Mouse (Mus musculus) MEL (cell line): ENCODE data around the gene Syne4. TPM values are rescaled to one million over a fixed set of nuclear protein-coding genes. Genes with fewer than 3 reads are reported as not detected.

ENCODE experiments used
- DNase-seq: peaks from one replicate; pipeline ENCODE4 v3.0.0; 2011; ENCODE audit warnings: low read depth, low spot score
- H3K27ac ChIP-seq: 2 replicates; pipeline ENCODE4 v1.5.1; 2012; ENCODE audit warnings: low read depth, mild to moderate bottlenecking, control low read depth, low read length, moderate library complexity; ENCODE audit not compliant: control insufficient read depth
- H3K27me3 ChIP-seq, 2 experiments: fragments of 150-350 bp in 1 of 2; sonication (generic) in 1 of 2; 2 replicates each; pipeline ENCODE4 v1.6.1; 2012; ENCODE audit warnings: low read length in 2 of 2, mild to moderate bottlenecking in 2 of 2, improper control_type of control experiment in 1 of 2, moderate library complexity in 1 of 2; ENCODE audit not compliant: insufficient read depth in 2 of 2, control insufficient read depth in 1 of 2
- H3K36me3 ChIP-seq, 2 experiments: 2 replicates each; pipeline ENCODE4 v1.6.1; 2012 to 2014; ENCODE audit warnings: low read length in 2 of 2, improper control_type of control experiment in 1 of 2, inconsistent platforms in 1 of 2, mild to moderate bottlenecking in 1 of 2; ENCODE audit not compliant: insufficient read depth in 2 of 2, control insufficient read depth in 1 of 2
- H3K4me1 ChIP-seq, 2 experiments: fragments of 150-350 bp in 1 of 2; sonication (generic) in 1 of 2; 2 replicates each; pipeline ENCODE4 v1.6.1; 2012; ENCODE audit warnings: low read length in 2 of 2, improper control_type of control experiment in 1 of 2, mild to moderate bottlenecking in 1 of 2; ENCODE audit not compliant: insufficient read depth in 2 of 2, control insufficient read depth in 1 of 2
- H3K4me3 ChIP-seq, 2 experiments: fragments of 150-350 bp in 1 of 2; sonication (generic) in 1 of 2; 2 replicates each; pipeline ENCODE4 v1.5.1; 2012; ENCODE audit warnings: low read depth in 2 of 2, low read length in 2 of 2, mild to moderate bottlenecking in 2 of 2, moderate library complexity in 2 of 2, control low read depth in 1 of 2, improper control_type of control experiment in 1 of 2; ENCODE audit not compliant: control insufficient read depth in 1 of 2, insufficient read depth in 1 of 2
- H3K79me2 ChIP-seq: 2 replicates; pipeline ENCODE4 v1.6.1; 2012; ENCODE audit warnings: mild to moderate bottlenecking, low read length, moderate library complexity; ENCODE audit not compliant: control insufficient read depth, poor library complexity, insufficient read depth
- H3K9ac ChIP-seq: 2 replicates; pipeline ENCODE4 v1.6.1; 2012; ENCODE audit warnings: low read depth, mild to moderate bottlenecking, control low read depth, low read length, moderate library complexity; ENCODE audit not compliant: control insufficient read depth, poor library complexity, severe bottlenecking
- H3K9me3 ChIP-seq: fragments of 150-350 bp; sonication (generic); replicated peaks from 2 replicates; pipeline ENCODE4 v1.6.1; 2012; ENCODE audit warnings: mild to moderate bottlenecking, low read length, improper control_type of control experiment, moderate library complexity; ENCODE audit not compliant: insufficient read depth
- CHD2 ChIP-seq: IDR thresholded peaks from 2 replicates; pipeline ENCODE4 v1.6.1; 2011; ENCODE audit warnings: low read length, improper control_type of control experiment
- CTCF ChIP-seq, 3 experiments: IDR thresholded peaks in 2 of 3; conservative IDR thresholded peaks in 1 of 3; 2 replicates each; pipeline ENCODE4 v1.5.1; 2011 to 2012; ENCODE audit warnings: low read length in 3 of 3, low read depth in 2 of 3, mild to moderate bottlenecking in 2 of 3, improper control_type of control experiment in 1 of 3, inconsistent platforms in 1 of 3, mixed read lengths in 1 of 3, moderate library complexity in 1 of 3; ENCODE audit not compliant: control insufficient read depth in 1 of 3, insufficient read depth in 1 of 3, poor library complexity in 1 of 3, severe bottlenecking in 1 of 3
- E2F4 ChIP-seq: IDR thresholded peaks from 2 replicates; pipeline ENCODE4 v1.6.1; 2011; ENCODE audit warnings: low read depth, low read length, improper control_type of control experiment, borderline replicate concordance
- ELF1 ChIP-seq: IDR thresholded peaks from 2 replicates; pipeline ENCODE4 v1.6.1; 2014; ENCODE audit warnings: low read depth, mild to moderate bottlenecking, inconsistent platforms, low read length, improper control_type of control experiment, moderate library complexity
- GATA1 ChIP-seq: IDR thresholded peaks from 2 replicates; pipeline ENCODE4 v1.6.1; 2011; ENCODE audit warnings: low read depth, low read length, improper control_type of control experiment
- HCFC1 ChIP-seq: IDR thresholded peaks from 2 replicates; pipeline ENCODE4 v1.6.1; 2012; ENCODE audit warnings: low read depth, mild to moderate bottlenecking, inconsistent platforms, low read length, improper control_type of control experiment, moderate library complexity
- KAT2A ChIP-seq: conservative IDR thresholded peaks from 2 replicates; pipeline ENCODE4 v1.6.1; 2012; ENCODE audit warnings: low read depth, low read length, improper control_type of control experiment, inconsistent platforms
- MAFK ChIP-seq: IDR thresholded peaks from 2 replicates; pipeline ENCODE4 v1.6.1; 2011; ENCODE audit warnings: low read depth, mild to moderate bottlenecking, low read length, improper control_type of control experiment, borderline replicate concordance
- MYC ChIP-seq: IDR thresholded peaks from 2 replicates; pipeline ENCODE4 v1.6.1; 2011; ENCODE audit warnings: low read depth, mild to moderate bottlenecking, low read length, improper control_type of control experiment, moderate library complexity
- NELFE ChIP-seq: IDR thresholded peaks from 2 replicates; pipeline ENCODE4 v1.6.1; 2011; ENCODE audit warnings: low read depth, low read length, improper control_type of control experiment
- NRF1 ChIP-seq: IDR thresholded peaks from 2 replicates; pipeline ENCODE4 v1.6.1; 2014; ENCODE audit warnings: low read depth, mild to moderate bottlenecking, inconsistent platforms, low read length, improper control_type of control experiment, moderate library complexity; ENCODE audit not compliant: poor library complexity, insufficient read depth, severe bottlenecking
- POLR2A ChIP-seq, 2 experiments: IDR thresholded peaks; 2 replicates each; pipeline ENCODE4 v1.6.1; 2011 to 2012; ENCODE audit warnings: low read length in 2 of 2, mild to moderate bottlenecking in 2 of 2, control low read depth in 1 of 2, improper control_type of control experiment in 1 of 2, low read depth in 1 of 2, moderate library complexity in 1 of 2; ENCODE audit not compliant: control insufficient read depth in 1 of 2, insufficient read depth in 1 of 2, poor library complexity in 1 of 2
- POLR2AphosphoS2 ChIP-seq: IDR thresholded peaks from 2 replicates; pipeline ENCODE4 v1.6.1; 2011; ENCODE audit warnings: low read length, improper control_type of control experiment
- POLR2AphosphoS5 ChIP-seq: IDR thresholded peaks from 2 replicates; pipeline ENCODE4 v1.6.1; 2012; ENCODE audit warnings: low read depth, borderline replicate concordance, mild to moderate bottlenecking, inconsistent platforms, low read length, moderate library complexity, mixed read lengths
- RAD21 ChIP-seq: IDR thresholded peaks from 2 replicates; pipeline ENCODE4 v1.6.1; 2011; ENCODE audit warnings: mild to moderate bottlenecking, low read depth, low read length, improper control_type of control experiment
- RCOR1 ChIP-seq: IDR thresholded peaks from 2 replicates; pipeline ENCODE4 v1.6.1; 2012; ENCODE audit warnings: low read depth, mild to moderate bottlenecking, inconsistent platforms, low read length, improper control_type of control experiment
- SIN3A ChIP-seq: IDR thresholded peaks from 2 replicates; pipeline ENCODE4 v1.6.1; 2012; ENCODE audit warnings: low read length, improper control_type of control experiment, inconsistent platforms
- SMC3 ChIP-seq: IDR thresholded peaks from 2 replicates; pipeline ENCODE4 v1.6.1; 2011; ENCODE audit warnings: low read depth, low read length, improper control_type of control experiment
- TBP ChIP-seq: IDR thresholded peaks from 2 replicates; pipeline ENCODE4 v1.8.0; 2011; ENCODE audit warnings: low read depth, low read length, improper control_type of control experiment
- TCF12 ChIP-seq: IDR thresholded peaks from 2 replicates; pipeline ENCODE4 v1.6.1; 2014; ENCODE audit warnings: low read depth, mild to moderate bottlenecking, inconsistent platforms, low read length, improper control_type of control experiment, moderate library complexity
- USF2 ChIP-seq, 2 experiments: IDR thresholded peaks; 2 replicates each; pipeline ENCODE4 v1.6.1; 2011 to 2012; ENCODE audit warnings: improper control_type of control experiment in 2 of 2, low read length in 2 of 2, borderline replicate concordance in 1 of 2, inconsistent platforms in 1 of 2, low read depth in 1 of 2, mild to moderate bottlenecking in 1 of 2; ENCODE audit not compliant: insufficient read depth in 1 of 2
- ZC3H11A ChIP-seq: IDR thresholded peaks from 2 replicates; pipeline ENCODE4 v1.6.1; 2012; ENCODE audit warnings: low read depth, mild to moderate bottlenecking, inconsistent platforms, low read length, improper control_type of control experiment
- ZNF384 ChIP-seq: IDR thresholded peaks from 2 replicates; pipeline ENCODE4 v1.6.1; 2012; ENCODE audit warnings: low read depth, mild to moderate bottlenecking, inconsistent platforms, low read length, improper control_type of control experiment
- polyA plus RNA-seq, 2 experiments: library from polyadenylated mRNA; stranded (reverse) in 1 of 2; unstranded in 1 of 2; fragments of >175 nt in 1 of 2; fragments of >200 nt in 1 of 2; gene quantifications; 2 replicates each; pipeline versions ENCODE4 v1.2.1 to v1.2.4; 2012; ENCODE audit warnings: low replicate concordance in 2 of 2, low read depth in 1 of 2; ENCODE audit not compliant: insufficient read length in 2 of 2, insufficient read depth in 1 of 2, missing spikeins in 1 of 2
- total RNA-seq: library from RNA; depleted of rRNA; stranded (reverse); fragments of 300-350 nt; gene quantifications from 2 replicates; pipeline ENCODE4 v1.2.3, GENCODE M21; 2012

Gene Syne4
- total and polyA plus RNA-seq, 3 experiments, result 0.31 to 0.82 TPM; not detected in 1

DNA sequence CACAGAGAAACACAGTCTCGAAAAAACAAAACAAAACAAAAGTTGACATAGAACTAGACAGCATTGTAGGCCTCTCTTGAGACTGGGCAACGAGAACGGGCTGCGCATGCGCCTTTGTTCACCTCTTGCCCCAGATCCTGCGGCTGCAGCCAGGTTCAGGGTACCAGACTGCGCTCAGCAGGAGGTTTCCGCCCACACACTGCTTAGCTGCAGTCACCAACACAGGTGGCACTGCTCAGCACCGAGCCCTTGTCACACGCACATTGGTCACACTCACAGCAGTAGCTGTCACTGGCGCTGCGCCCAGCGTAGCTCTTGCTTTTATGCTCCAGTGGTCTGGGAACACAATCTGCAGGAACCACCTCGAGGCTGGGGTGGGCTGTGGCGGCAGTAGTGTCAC, 12.5 kb downstream of the Syne4 start:
- Histone ChIP-seq H3K9me3 (no peaks in the 10 kb centered on the region), H3K36me3 (peaks cover 0 to 6% of the 10 kb centered on the region in 2 experiments; a peak in 1 of 4 replicates), H3K9ac (no peak overlapping the region)
- DNase-seq, result no peak
- no peak for TF ChIP-seq NELFE
- no peak for TF ChIP-seq SMC3
- no peak for TF ChIP-seq GATA1
- TF ChIP-seq RCOR1, result no peak
- no peak for TF ChIP-seq HCFC1
- no peak for TF ChIP-seq RAD21
- TF ChIP-seq CHD2, result no peak
- no peak for TF ChIP-seq ELF1
- TF ChIP-seq CTCF (IDR thresholded peaks at IDR 0.05 in 2 of 3, conservative IDR thresholded peaks at IDR 0.05 in 1 of 3; ENCODE audit: control insufficient read depth in 1 of 3, insufficient read depth in 1 of 3, low read depth in 2 of 3, low read length in 3 of 3, poor library complexity in 1 of 3, severe bottlenecking in 1 of 3), result no peak
- no peak for TF ChIP-seq POLR2AphosphoS2
- no peak for TF ChIP-seq MYC
- no peak for TF ChIP-seq SIN3A
- TF ChIP-seq TCF12, result no peak
- TF ChIP-seq POLR2AphosphoS5, result no peak
- no peak for TF ChIP-seq ZNF384
- TF ChIP-seq NRF1, result no peak
- no peak for TF ChIP-seq ZC3H11A
- TF ChIP-seq, all 39 proteins: peak for 0
- H3K4me3 ChIP-seq, result no peak overlapping the region
- no peak overlapping the region for H3K27ac ChIP-seq
- H3K27me3 ChIP-seq, result peaks cover 0 to 2% of the 10 kb centered on the region in 2 experiments; a peak in 3 of 4 replicates
- H3K4me1 ChIP-seq, result peaks cover 0 to under 1% of the 10 kb centered on the region in 2 experiments; a peak in 1 of 4 replicates
- no peaks in the 10 kb centered on the region; the same call in 1 of the 2 replicates for H3K79me2 ChIP-seq

DNA sequence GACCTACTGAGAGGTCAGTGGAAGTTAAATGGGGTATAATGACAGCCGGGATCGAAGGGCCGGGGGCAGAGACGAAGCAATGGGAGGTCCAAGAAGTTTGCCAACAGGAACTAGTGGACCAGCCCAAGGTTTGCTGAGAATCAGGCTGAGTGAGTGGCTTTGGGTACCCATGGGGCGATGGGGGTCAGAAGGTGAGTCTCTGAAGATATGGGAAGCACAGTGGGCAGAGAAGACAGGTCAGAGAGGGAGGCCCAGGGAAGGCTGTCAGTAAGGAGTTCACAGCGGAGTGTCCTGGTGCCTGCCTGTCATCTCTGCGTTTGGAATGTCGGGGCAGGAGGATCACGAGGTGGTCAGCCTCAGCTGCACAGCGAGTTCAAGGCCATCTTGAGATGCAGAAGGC, 13.8 kb downstream of the Syne4 start:
- peaks cover 0 to 2% of the 10 kb centered on the region in 2 experiments; a peak in 3 of 4 replicates for H3K27me3 ChIP-seq
- no peaks in the 10 kb centered on the region for H3K9me3 ChIP-seq
- peaks cover 4 to 12% of the 10 kb centered on the region in 2 experiments; a peak in 3 of 4 replicates for H3K4me1 ChIP-seq
- H3K9ac ChIP-seq, result no peak overlapping the region
- no peak overlapping the region for H3K4me3 ChIP-seq
- H3K79me2 ChIP-seq, result no peaks in the 10 kb centered on the region
- TF ChIP-seq USF2 (IDR thresholded peaks at IDR 0.05; ENCODE audit: borderline replicate concordance in 1 of 2, insufficient read depth in 1 of 2, low read depth in 1 of 2, low read length in 2 of 2) (no peak), GATA1 (no peak), ZNF384 (no peak), ZC3H11A (no peak), TBP (no peak), RAD21 (no peak), E2F4 (no peak), POLR2A (IDR thresholded peaks at IDR 0.05; ENCODE audit: control insufficient read depth in 1 of 2, insufficient read depth in 1 of 2, low read depth in 1 of 2, low read length in 2 of 2, poor library complexity in 1 of 2) (no peak), MAFK (no peak), KAT2A (no peak)
- no peak for DNase-seq
- no peak overlapping the region for H3K27ac ChIP-seq
- peaks cover 0 to 11% of the 10 kb centered on the region in 2 experiments; a peak in 2 of 4 replicates for H3K36me3 ChIP-seq
